Mouse (Mus musculus): Measurements from ENCODE around the gene Ror1. TPM values are rescaled to one million over a fixed set of nuclear protein-coding genes. Genes with fewer than 3 reads are reported as not detected.

The Ror1 gene
- polyA plus RNA-seq, 1 experiment from 2014 or later, result 0.76 TPM

GRCm38 (mm10) chr4:100273356-100273755 is 177.8 kb downstream of the Ror1 start:
- Histone ChIP-seq H3K4me2 (replicated peaks) (no peak overlapping the region), H3K4me3 (no peak overlapping the region), H3K9ac (replicated peaks) (no peak overlapping the region), H3K27me3 (no peaks in the 10 kb centered on the region), H3K9me3 (no peaks in the 10 kb centered on the region), H3K36me3 (no peaks in the 10 kb centered on the region), H3K4me1 (no peaks in the 10 kb centered on the region), H3K27ac (replicated peaks) (no peak overlapping the region)
- 91% methylated on average over 3 of the region's 3 CpGs for WGBS
- ATAC-seq (replicated peaks), result no peak

- 91% methylated on average over 4 of the region's 4 CpGs for WGBS
- H3K9me3 ChIP-seq, result no peaks in the 10 kb centered on the region
- H3K36me3 ChIP-seq, result no peaks in the 10 kb centered on the region
- no peak overlapping the region for H3K4me3 ChIP-seq
- no peak overlapping the region for H3K9ac ChIP-seq (replicated peaks)
- no peak for ATAC-seq (replicated peaks)
- H3K4me2 ChIP-seq (replicated peaks), result no peak overlapping the region
- H3K4me1 ChIP-seq, result no peaks in the 10 kb centered on the region
- no peaks in the 10 kb centered on the region for H3K27me3 ChIP-seq
- no peak overlapping the region for H3K27ac ChIP-seq (replicated peaks)
Measured at GRCm38 (mm10) chr4:100273807-100274480, 178.4 kb downstream of the Ror1 start.

GRCm38 (mm10) chr4:100276482-100276881 is 180.9 kb downstream of the Ror1 start:
- 83% methylated on average over 7 of the region's 7 CpGs for WGBS
- no peak overlapping the region for H3K27ac ChIP-seq (replicated peaks)
- no peak overlapping the region for H3K4me3 ChIP-seq
- H3K9ac ChIP-seq (replicated peaks), result no peak overlapping the region
- H3K9me3 ChIP-seq, result no peaks in the 10 kb centered on the region
- no peak for ATAC-seq (replicated peaks)
- no peak overlapping the region for H3K4me2 ChIP-seq (replicated peaks)
- H3K4me1 ChIP-seq, result no peaks in the 10 kb centered on the region
- H3K36me3 ChIP-seq, result no peaks in the 10 kb centered on the region
- H3K27me3 ChIP-seq, result no peaks in the 10 kb centered on the region

GRCm38 (mm10) chr4:100276970-100277369 is 181.4 kb downstream of the Ror1 start:
- H3K36me3 ChIP-seq, result no peaks in the 10 kb centered on the region
- no peak overlapping the region for H3K4me3 ChIP-seq
- H3K4me2 ChIP-seq (replicated peaks), result no peak overlapping the region
- 83% methylated on average over 1 of the region's 1 CpGs for WGBS
- H3K27ac ChIP-seq (replicated peaks), result no peak overlapping the region
- no peaks in the 10 kb centered on the region for H3K9me3 ChIP-seq
- H3K4me1 ChIP-seq, result no peaks in the 10 kb centered on the region
- ATAC-seq (replicated peaks), result no peak
- no peak overlapping the region for H3K9ac ChIP-seq (replicated peaks)
- no peaks in the 10 kb centered on the region for H3K27me3 ChIP-seq

GRCm38 (mm10) chr4:100283171-100283880 is 187.7 kb downstream of the Ror1 start:
- no peak overlapping the region for H3K4me2 ChIP-seq (replicated peaks)
- no peaks in the 10 kb centered on the region for H3K36me3 ChIP-seq
- H3K9me3 ChIP-seq, result no peaks in the 10 kb centered on the region
- H3K27me3 ChIP-seq, result no peaks in the 10 kb centered on the region
- no peak for ATAC-seq (replicated peaks)
- 86% methylated on average over 8 of the region's 8 CpGs for WGBS
- H3K9ac ChIP-seq (replicated peaks), result no peak overlapping the region
- H3K4me3 ChIP-seq, result no peak overlapping the region
- no peak overlapping the region for H3K27ac ChIP-seq (replicated peaks)
- no peaks in the 10 kb centered on the region for H3K4me1 ChIP-seq

- H3K9me3 ChIP-seq, result no peaks in the 10 kb centered on the region
Measured at GRCm38 (mm10) chr4:100284528-100284927, 188.9 kb downstream of the Ror1 start.

GRCm38 (mm10) chr4:100286111-100286541 is 190.5 kb downstream of the Ror1 start:
- no peak overlapping the region for H3K27ac ChIP-seq (replicated peaks)
- WGBS, result 78% methylated on average over 7 of the region's 7 CpGs
- H3K4me3 ChIP-seq, result no peak overlapping the region
- no peak overlapping the region for H3K9ac ChIP-seq (replicated peaks)
- no peaks in the 10 kb centered on the region for H3K27me3 ChIP-seq
- H3K36me3 ChIP-seq, result no peaks in the 10 kb centered on the region
- H3K4me2 ChIP-seq (replicated peaks), result no peak overlapping the region
- no peaks in the 10 kb centered on the region for H3K9me3 ChIP-seq
- ATAC-seq (replicated peaks), result no peak
- H3K4me1 ChIP-seq, result no peaks in the 10 kb centered on the region

More at GRCm38 (mm10) chr4:100284528-100284927, 188.9 kb downstream of the Ror1 start:
- Histone ChIP-seq H3K9ac (replicated peaks) (no peak overlapping the region), H3K4me2 (replicated peaks) (no peak overlapping the region), H3K4me3 (no peak overlapping the region), H3K27ac (replicated peaks) (no peak overlapping the region), H3K27me3 (no peaks in the 10 kb centered on the region), H3K4me1 (no peaks in the 10 kb centered on the region), H3K36me3 (no peaks in the 10 kb centered on the region)
- 91% methylated on average over 6 of the region's 6 CpGs for WGBS
- ATAC-seq (replicated peaks), result no peak

- no peaks in the 10 kb centered on the region for H3K36me3 ChIP-seq
- H3K4me3 ChIP-seq, result no peak overlapping the region
- no peaks in the 10 kb centered on the region for H3K4me1 ChIP-seq
- H3K27me3 ChIP-seq, result no peaks in the 10 kb centered on the region
- no peak overlapping the region for H3K9ac ChIP-seq (replicated peaks)
- no peak for ATAC-seq (replicated peaks)
- no peaks in the 10 kb centered on the region for H3K9me3 ChIP-seq
- H3K27ac ChIP-seq (replicated peaks), result no peak overlapping the region
- H3K4me2 ChIP-seq (replicated peaks), result no peak overlapping the region
Measured at GRCm38 (mm10) chr4:100286800-100287199, 191.2 kb downstream of the Ror1 start.

- H3K36me3 ChIP-seq, result no peaks in the 10 kb centered on the region
- no peaks in the 10 kb centered on the region for H3K4me1 ChIP-seq
- H3K27me3 ChIP-seq, result no peaks in the 10 kb centered on the region
- no peak for ATAC-seq (replicated peaks)
- 84% methylated on average over 4 of the region's 4 CpGs for WGBS
- no peaks in the 10 kb centered on the region for H3K9me3 ChIP-seq
- no peak overlapping the region for H3K4me3 ChIP-seq
- no peak overlapping the region for H3K4me2 ChIP-seq (replicated peaks)
- H3K9ac ChIP-seq (replicated peaks), result no peak overlapping the region
- H3K27ac ChIP-seq (replicated peaks), result no peak overlapping the region
Measured at GRCm38 (mm10) chr4:100287829-100288228, 192.2 kb downstream of the Ror1 start.

GRCm38 (mm10) chr4:100291015-100291651 is 195.5 kb downstream of the Ror1 start:
- Histone ChIP-seq H3K9me3 (no peaks in the 10 kb centered on the region), H3K27me3 (no peaks in the 10 kb centered on the region), H3K9ac (replicated peaks) (no peak overlapping the region), H3K4me2 (replicated peaks) (no peak overlapping the region), H3K27ac (replicated peaks) (no peak overlapping the region), H3K36me3 (no peaks in the 10 kb centered on the region), H3K4me1 (no peaks in the 10 kb centered on the region), H3K4me3 (no peak overlapping the region)
- no peak for ATAC-seq (replicated peaks)
- 83% methylated on average over 5 of the region's 5 CpGs for WGBS

- H3K27me3 ChIP-seq, result no peaks in the 10 kb centered on the region
- H3K9ac ChIP-seq (replicated peaks), result no peak overlapping the region
- no peaks in the 10 kb centered on the region for H3K9me3 ChIP-seq
- no peak for ATAC-seq (replicated peaks)
- WGBS, result 66% methylated on average over 6 of the region's 6 CpGs
- H3K4me1 ChIP-seq, result no peaks in the 10 kb centered on the region
- no peak overlapping the region for H3K27ac ChIP-seq (replicated peaks)
- H3K4me2 ChIP-seq (replicated peaks), result no peak overlapping the region
- no peaks in the 10 kb centered on the region for H3K36me3 ChIP-seq
- no peak overlapping the region for H3K4me3 ChIP-seq
Measured at GRCm38 (mm10) chr4:100297678-100298077, 202.1 kb downstream of the Ror1 start.

- Histone ChIP-seq H3K4me3 (no peak overlapping the region), H3K27ac (replicated peaks) (no peak overlapping the region), H3K4me1 (no peaks in the 10 kb centered on the region), H3K27me3 (no peaks in the 10 kb centered on the region), H3K4me2 (replicated peaks) (no peak overlapping the region), H3K9me3 (no peaks in the 10 kb centered on the region), H3K9ac (replicated peaks) (no peak overlapping the region), H3K36me3 (no peaks in the 10 kb centered on the region)
- no peak for ATAC-seq (replicated peaks)
- 94% methylated on average over 5 of the region's 5 CpGs for WGBS
Measured at GRCm38 (mm10) chr4:100298566-100298965, 203.0 kb downstream of the Ror1 start.

All from forebrain, embryonic 15.5 days (tissue).